Mouse (Mus musculus) limb, embryonic 12.5 days (tissue): ENCODE measurements around the gene Gm45713. TPM values are rescaled to one million over a fixed set of nuclear protein-coding genes. Genes with fewer than 3 reads are reported as not detected.
"Not testable (repeated sequence)": the region's sequence is repeated elsewhere in the genome, so short reads cannot be mapped to it uniquely, and the experiment has no call there.

ENCODE experiments used
- ATAC-seq: fragments of 200-750 bp; cut with Nextera tagmentation; 2 replicates; pipeline ENCODE4 v1.8.0; 2017; ENCODE audit warnings: low read depth, moderate TSS enrichment; ENCODE audit not compliant: insufficient number of reproducible peaks, insufficient read depth, low FRiP score, low TSS enrichment
- H3K27ac ChIP-seq: fragments of 300-500 bp; sonication (generic); 2 replicates; pipeline ENCODE4 v1.5.1; 2016; ENCODE audit warnings: mild to moderate bottlenecking, moderate library complexity
- H3K27me3 ChIP-seq: fragments of 300-500 bp; sonication (generic); 2 replicates; pipeline ENCODE4 v1.6.1; 2016; ENCODE audit warnings: mild to moderate bottlenecking, moderate library complexity
- H3K36me3 ChIP-seq: fragments of 300-500 bp; sonication (generic); 2 replicates; pipeline ENCODE4 v1.6.1; 2016; ENCODE audit warnings: mild to moderate bottlenecking, moderate library complexity
- H3K4me1 ChIP-seq: fragments of 300-500 bp; sonication (generic); replicated peaks from 2 replicates; pipeline ENCODE4 v1.6.1; 2016
- H3K4me2 ChIP-seq: fragments of 300-500 bp; sonication (generic); 2 replicates; pipeline ENCODE4 v1.6.1; 2016; ENCODE audit warnings: mild to moderate bottlenecking, moderate library complexity
- H3K4me3 ChIP-seq: fragments of 300-500 bp; sonication (generic); replicated peaks from 2 replicates; pipeline ENCODE4 v1.5.1; 2016; ENCODE audit warnings: mild to moderate bottlenecking
- H3K9ac ChIP-seq: fragments of 300-500 bp; sonication (generic); replicated peaks from 2 replicates; pipeline ENCODE4 v1.6.1; 2016; ENCODE audit warnings: mild to moderate bottlenecking, moderate library complexity
- H3K9me3 ChIP-seq: fragments of 300-500 bp; sonication (generic); 2 replicates; pipeline ENCODE4 v1.6.1; 2016; ENCODE audit warnings: mild to moderate bottlenecking, moderate library complexity
- WGBS: fragments of 180-500 bp; shearing (Covaris S2); methylation state at CpG from one replicate; pipeline ENCODE4 v1.1.7; 2016; 5-methylcytosine and 5-hydroxymethylcytosine counted together
- polyA plus RNA-seq: library from polyadenylated mRNA; unstranded; fragments of >200 nt; fragmentation: Nextera tagmentation; extraction: Ambion mirVana; gene quantifications from 2 replicates; pipeline ENCODE4 v1.2.1, GENCODE M21; 2016

Gene Gm45713
- polyA plus RNA-seq, 1 experiment from 2014 or later, result not detected

DNA sequence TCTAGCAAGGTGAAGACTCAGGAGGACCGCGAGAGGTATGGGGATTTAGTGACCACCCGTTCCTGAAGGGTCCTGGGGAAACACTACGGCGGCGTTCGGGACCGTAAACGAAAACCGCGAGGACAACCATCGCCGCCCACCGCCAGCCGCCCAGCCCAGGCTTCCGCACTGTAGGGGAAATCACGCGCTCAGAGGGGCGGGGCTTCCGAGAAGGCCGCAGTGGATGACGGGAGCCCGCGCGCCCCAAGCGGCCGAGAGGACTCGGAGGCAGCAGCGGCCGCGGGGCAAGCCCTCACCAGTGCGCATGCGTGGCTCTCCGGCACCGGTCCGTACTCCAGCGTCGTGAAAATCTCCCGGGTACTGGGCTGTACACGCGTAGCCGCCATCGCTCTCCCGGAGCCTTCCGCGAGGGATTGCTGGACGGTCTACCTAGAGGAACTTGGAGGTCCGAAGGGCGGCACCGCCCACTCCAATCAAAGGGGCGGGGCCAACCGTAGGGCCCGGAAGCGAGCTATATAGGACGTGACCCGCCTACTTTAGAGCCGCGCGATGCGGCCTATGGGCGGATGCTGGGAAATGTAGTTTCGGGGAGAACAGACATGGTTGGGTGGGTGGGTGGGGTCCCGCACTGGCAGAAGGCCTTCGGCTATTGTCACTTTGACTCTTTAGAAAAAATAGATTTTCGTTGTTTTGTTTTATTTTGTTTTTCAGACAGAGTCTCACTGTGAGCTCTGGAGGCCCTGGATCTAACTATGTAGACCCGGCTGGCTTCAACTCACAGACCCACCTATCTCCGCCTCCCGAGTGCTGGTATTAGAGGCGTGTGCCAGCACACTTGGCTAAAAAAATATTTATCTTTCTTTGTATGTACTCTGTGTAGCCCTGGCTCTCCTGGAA lies 18.3 kb upstream of the Gm45713 start, which contains the start of the genes Pih1d1 and Aldh16a1:
TSS of gene Pih1d1 (plus strand) at position 208 of the 897 bp plus-strand sequence.
TSS of gene Aldh16a1 (minus strand) at position 489 of the 897 bp plus-strand sequence.
- Histone ChIP-seq H3K4me2 (peak within 1 kb of the TSS; percentile 76), H3K27me3 (no peaks in the 10 kb centered on the region), H3K4me1 (peaks cover 31% of the 10 kb centered on the region), H3K9me3 (no peaks in the 10 kb centered on the region), H3K36me3 (peaks cover 30% of the 10 kb centered on the region), H3K9ac (peak within 1 kb of the TSS; percentile 81), H3K27ac (peak within 1 kb of the TSS; percentile 95), H3K4me3 (peak within 1 kb of the TSS; percentile 64)
- 5% methylated on average over 69 of the region's 69 CpGs for WGBS
- peak; percentile 96 for ATAC-seq

DNA sequence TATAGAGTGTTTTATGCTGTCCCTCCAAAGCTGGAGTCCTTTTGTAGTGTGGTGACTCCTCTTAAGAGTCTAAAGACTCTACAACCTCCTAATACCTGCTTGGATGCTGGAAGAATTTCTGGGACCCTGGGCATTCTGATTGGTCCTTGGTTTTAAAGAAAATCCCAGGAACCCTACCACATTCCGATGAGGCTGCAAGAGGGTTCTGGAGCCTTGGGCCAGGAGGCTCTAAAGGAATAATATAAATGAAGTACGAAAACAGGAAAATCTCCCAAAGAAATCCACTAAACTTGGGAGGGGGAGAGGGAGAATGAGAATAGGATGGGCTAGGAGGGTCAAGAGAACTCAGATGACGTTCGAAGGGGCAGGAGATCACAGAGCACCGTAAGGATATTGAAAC lies 17.6 kb upstream of the Gm45713 start:
- peak overlapping the region; percentile 64 for H3K4me3 ChIP-seq
- no peak for ATAC-seq
- H3K36me3 ChIP-seq, result peaks cover 23% of the 10 kb centered on the region
- H3K27me3 ChIP-seq, result no peaks in the 10 kb centered on the region
- H3K27ac ChIP-seq, result peak overlapping the region; percentile 95
- no peaks in the 10 kb centered on the region for H3K9me3 ChIP-seq
- 4% methylated on average over 5 of the region's 5 CpGs for WGBS
- peaks cover 31% of the 10 kb centered on the region for H3K4me1 ChIP-seq
- H3K4me2 ChIP-seq, result peak overlapping the region; percentile 76
- H3K9ac ChIP-seq, result peak overlapping the region; percentile 81

DNA sequence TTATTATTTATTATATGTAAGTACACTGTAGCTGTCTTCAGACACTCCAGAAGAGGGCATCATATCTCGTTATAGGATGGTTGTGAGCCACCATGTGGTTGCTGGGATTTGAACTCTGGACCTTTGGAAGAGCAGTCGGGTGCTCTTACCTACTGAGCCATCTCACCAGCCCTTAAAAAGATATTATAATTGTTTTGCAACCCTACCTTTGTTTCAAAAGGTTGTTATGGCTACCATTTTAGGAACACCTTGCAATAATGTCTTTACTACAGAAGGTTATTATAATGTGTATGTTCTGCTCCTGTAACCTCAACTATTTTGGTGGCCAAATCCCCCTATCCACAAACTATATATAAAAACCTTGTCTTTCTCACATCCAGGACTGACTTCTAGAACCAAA lies 17.0 kb upstream of the Gm45713 start:
- Histone ChIP-seq H3K36me3 (peaks cover 23% of the 10 kb centered on the region), H3K4me3 (peak overlapping the region; percentile 64; the same call in 1 of the 2 replicates), H3K4me2 (peak overlapping the region; percentile 76), H3K4me1 (peaks cover 31% of the 10 kb centered on the region)
- WGBS, result 95% methylated on average over 2 of the region's 2 CpGs
- not testable (repeated sequence) for H3K9me3 ChIP-seq, H3K9ac ChIP-seq, H3K27ac ChIP-seq, H3K27me3 ChIP-seq, ATAC-seq

DNA sequence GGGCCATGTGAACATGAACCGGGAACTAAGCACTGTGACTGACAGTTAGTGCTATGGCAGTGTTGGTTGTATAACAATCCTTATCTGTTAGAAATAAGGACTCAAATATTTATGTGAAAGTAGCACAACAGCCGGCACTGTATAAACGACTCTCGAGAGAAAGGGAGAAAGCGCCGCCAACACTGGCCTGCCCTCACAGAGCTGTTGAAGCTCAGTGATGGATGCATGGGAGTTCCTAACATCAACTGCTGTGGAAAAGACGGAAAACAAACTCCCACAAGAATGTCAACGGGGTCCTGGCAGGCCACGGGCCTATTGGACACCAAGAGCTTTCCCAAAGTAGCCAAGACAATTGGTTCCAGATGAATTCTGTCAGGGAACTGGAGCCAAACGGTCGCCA lies 15.3 kb upstream of the Gm45713 start:
- 26% methylated on average over 11 of the region's 11 CpGs for WGBS
- H3K27ac ChIP-seq, result 0 out of 2 replicates have a peak overlapping the region, but pooled peaks have one; percentile 62
- H3K4me2 ChIP-seq, result no peak overlapping the region
- H3K9me3 ChIP-seq, result no peaks in the 10 kb centered on the region
- H3K4me1 ChIP-seq, result peaks cover 31% of the 10 kb centered on the region
- H3K9ac ChIP-seq, result 0 out of 2 replicates have a peak overlapping the region, but pooled peaks have one; percentile 34
- H3K27me3 ChIP-seq, result no peaks in the 10 kb centered on the region
- peaks cover 27% of the 10 kb centered on the region for H3K36me3 ChIP-seq
- no peak overlapping the region for H3K4me3 ChIP-seq
- no peak for ATAC-seq

DNA sequence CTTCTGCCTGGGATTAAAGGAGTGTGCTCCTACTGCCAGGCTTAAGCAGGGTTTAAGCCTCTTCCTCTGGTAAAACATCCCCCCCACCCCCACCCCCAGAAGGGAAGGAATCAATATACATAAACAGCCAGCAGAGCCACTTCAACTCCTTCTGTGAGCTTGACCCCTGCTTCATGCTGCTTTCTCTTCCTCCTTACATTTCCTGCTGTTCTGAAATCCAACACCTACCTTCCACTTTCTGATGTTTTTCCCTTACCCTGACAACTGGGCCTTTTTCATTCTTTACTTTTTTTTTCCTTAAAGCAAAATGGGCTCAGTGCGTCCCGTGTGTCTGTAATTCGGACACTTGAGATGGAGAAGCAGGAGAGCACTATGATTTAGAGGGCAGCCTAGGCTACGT lies 14.3 kb upstream of the Gm45713 start:
- no peaks in the 10 kb centered on the region for H3K27me3 ChIP-seq
- peak overlapping the region; percentile 62 for H3K27ac ChIP-seq
- H3K4me3 ChIP-seq, result no peak overlapping the region
- peak overlapping the region; percentile 38; the same call in 1 of the 2 replicates for H3K9ac ChIP-seq
- peaks cover 27% of the 10 kb centered on the region for H3K4me1 ChIP-seq
- WGBS, result 45% methylated on average over 4 of the region's 4 CpGs
- no peak for ATAC-seq
- H3K36me3 ChIP-seq, result peaks cover 33% of the 10 kb centered on the region
- H3K9me3 ChIP-seq, result no peaks in the 10 kb centered on the region
- no peak overlapping the region for H3K4me2 ChIP-seq

DNA sequence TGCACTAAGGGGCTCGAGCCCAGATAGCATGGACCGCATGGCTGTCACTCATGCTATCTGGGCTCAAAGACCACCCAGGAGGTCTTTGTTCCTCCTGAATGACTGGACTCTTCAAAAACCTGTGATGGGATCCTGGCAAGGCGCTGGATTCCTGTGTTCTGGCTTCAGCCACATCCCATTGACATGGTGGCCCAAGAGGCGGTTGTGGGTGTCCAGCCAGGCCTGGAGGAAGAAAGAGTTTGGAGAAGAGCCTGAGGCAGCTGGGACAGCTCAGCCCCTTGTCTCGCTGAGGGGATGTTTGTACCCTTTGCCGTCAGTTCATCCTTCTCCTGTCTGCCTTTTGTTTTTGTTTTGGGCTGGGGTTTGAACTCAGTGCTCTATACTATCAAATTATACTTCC lies 13.5 kb upstream of the Gm45713 start:
- Histone ChIP-seq H3K9ac (no peak overlapping the region), H3K4me3 (no peak overlapping the region), H3K36me3 (peaks cover 41% of the 10 kb centered on the region), H3K4me1 (peaks cover 20% of the 10 kb centered on the region), H3K27ac (no peak overlapping the region), H3K27me3 (no peaks in the 10 kb centered on the region), H3K4me2 (no peak overlapping the region), H3K9me3 (no peaks in the 10 kb centered on the region)
- ATAC-seq, result no peak
- WGBS, result 73% methylated on average over 6 of the region's 6 CpGs

DNA sequence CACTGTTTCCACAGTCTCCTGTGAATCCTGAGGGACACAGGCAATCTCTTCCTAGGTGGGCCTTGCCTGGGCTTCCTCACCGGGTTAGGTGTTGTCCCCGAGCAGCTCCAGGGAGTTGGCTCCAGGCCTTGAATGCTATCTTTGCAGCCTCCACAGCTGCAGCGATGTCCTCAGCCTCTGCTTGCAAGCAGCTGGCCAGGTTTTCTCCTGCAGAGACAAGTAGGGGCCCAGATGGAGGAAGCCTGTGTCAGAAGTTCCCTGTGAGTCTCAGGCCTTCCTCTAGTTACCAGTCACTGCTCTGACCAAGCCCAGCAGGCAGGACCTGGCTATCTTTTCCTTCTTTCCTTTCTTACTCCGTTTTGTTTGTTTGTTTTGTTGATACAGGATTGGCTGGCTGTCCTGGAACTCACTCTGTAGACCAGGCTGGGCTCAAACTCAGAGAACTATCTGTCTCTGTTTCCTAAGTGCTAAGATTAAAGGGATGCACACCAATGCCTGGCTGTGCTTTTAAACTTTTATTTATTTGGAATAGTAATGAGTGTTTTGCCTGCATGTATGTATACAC lies 12.6 kb upstream of the Gm45713 start:
- H3K4me1 ChIP-seq, result peaks cover 19% of the 10 kb centered on the region
- H3K4me2 ChIP-seq, result no peak overlapping the region
- H3K4me3 ChIP-seq, result no peak overlapping the region
- no peaks in the 10 kb centered on the region for H3K9me3 ChIP-seq
- H3K27me3 ChIP-seq, result no peaks in the 10 kb centered on the region
- ATAC-seq, result no peak
- no peak overlapping the region for H3K9ac ChIP-seq
- peaks cover 50% of the 10 kb centered on the region for H3K36me3 ChIP-seq
- 68% methylated on average over 4 of the region's 4 CpGs for WGBS
- H3K27ac ChIP-seq, result no peak overlapping the region

DNA sequence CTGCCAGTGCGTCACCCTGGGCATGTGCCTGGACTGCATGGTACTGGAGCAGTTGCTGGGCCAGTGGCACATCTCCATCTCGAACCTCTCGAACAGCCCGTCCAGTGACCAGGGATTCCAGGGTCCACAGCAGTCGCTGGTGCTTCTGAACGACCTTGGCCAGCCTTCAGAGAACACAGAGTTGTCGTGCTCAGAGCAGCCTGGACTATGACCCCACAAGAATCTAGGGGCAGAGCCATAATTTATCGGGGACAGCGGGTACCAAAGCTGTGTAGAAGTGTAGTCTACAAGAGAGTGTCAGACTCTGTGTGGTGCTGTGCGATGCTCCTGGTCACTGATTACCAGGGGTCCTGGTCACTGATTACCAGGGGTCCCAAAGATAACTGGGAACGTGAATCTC lies 11.9 kb upstream of the Gm45713 start:
- Histone ChIP-seq H3K36me3 (peaks cover 57% of the 10 kb centered on the region), H3K4me2 (no peak overlapping the region), H3K4me1 (peaks cover 15% of the 10 kb centered on the region), H3K27ac (no peak overlapping the region), H3K9ac (no peak overlapping the region), H3K4me3 (no peak overlapping the region), H3K9me3 (no peaks in the 10 kb centered on the region), H3K27me3 (no peaks in the 10 kb centered on the region)
- WGBS, result 91% methylated on average over 11 of the region's 11 CpGs
- ATAC-seq, result no peak

DNA sequence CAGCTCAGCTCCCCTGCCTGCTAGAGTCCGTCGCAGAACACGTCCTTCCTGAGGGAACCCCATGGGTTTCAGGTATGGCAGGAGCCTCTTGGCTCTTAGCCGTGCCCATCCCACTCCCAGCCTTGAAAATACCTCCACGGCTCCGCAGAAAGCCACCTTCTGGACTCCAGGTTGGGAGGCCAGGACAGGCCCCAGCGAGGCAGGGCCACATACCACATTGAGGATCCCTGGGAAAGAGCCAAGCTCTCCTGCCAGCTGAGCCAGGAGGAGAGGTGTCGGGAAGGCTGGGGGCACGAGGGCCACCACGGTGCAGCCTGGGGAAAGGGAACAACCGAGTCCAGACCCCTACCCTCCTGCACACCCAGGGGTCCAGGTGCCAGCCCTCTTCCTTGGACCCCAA lies 11.2 kb upstream of the Gm45713 start:
- peaks cover 63% of the 10 kb centered on the region for H3K36me3 ChIP-seq
- no peak overlapping the region for H3K4me3 ChIP-seq
- H3K27ac ChIP-seq, result no peak overlapping the region
- no peak overlapping the region for H3K9ac ChIP-seq
- peaks cover 15% of the 10 kb centered on the region for H3K4me1 ChIP-seq
- 88% methylated on average over 11 of the region's 11 CpGs for WGBS
- no peaks in the 10 kb centered on the region for H3K27me3 ChIP-seq
- no peaks in the 10 kb centered on the region for H3K9me3 ChIP-seq
- no peak overlapping the region for H3K4me2 ChIP-seq
- ATAC-seq, result no peak

DNA sequence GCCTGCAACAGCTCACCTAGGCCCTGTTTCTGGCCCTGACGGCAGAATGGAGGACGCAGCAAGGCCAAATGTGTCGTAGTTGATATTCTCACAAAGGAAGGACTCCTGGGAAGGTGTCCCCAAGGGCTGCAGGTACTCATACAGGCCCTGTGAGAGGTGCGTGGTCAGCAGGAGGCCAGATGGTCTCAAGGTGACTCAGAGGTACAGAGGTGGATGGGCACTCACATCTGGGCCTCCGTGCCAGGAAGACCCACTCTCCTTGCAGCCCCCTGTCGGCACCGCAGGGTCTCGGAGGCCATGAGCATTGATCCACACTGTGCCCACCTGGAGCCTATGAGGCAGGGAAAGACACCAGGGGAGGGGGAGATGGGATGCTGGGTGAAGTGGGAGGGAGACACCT lies 9.4 kb upstream of the Gm45713 start:
- peaks cover 74% of the 10 kb centered on the region for H3K36me3 ChIP-seq
- H3K4me2 ChIP-seq, result no peak overlapping the region
- H3K4me1 ChIP-seq, result peaks cover 5% of the 10 kb centered on the region
- ATAC-seq, result no peak
- H3K27ac ChIP-seq, result no peak overlapping the region
- H3K27me3 ChIP-seq, result no peaks in the 10 kb centered on the region
- WGBS, result 95% methylated on average over 8 of the region's 8 CpGs
- H3K9me3 ChIP-seq, result no peaks in the 10 kb centered on the region
- no peak overlapping the region for H3K4me3 ChIP-seq
- H3K9ac ChIP-seq, result no peak overlapping the region

DNA sequence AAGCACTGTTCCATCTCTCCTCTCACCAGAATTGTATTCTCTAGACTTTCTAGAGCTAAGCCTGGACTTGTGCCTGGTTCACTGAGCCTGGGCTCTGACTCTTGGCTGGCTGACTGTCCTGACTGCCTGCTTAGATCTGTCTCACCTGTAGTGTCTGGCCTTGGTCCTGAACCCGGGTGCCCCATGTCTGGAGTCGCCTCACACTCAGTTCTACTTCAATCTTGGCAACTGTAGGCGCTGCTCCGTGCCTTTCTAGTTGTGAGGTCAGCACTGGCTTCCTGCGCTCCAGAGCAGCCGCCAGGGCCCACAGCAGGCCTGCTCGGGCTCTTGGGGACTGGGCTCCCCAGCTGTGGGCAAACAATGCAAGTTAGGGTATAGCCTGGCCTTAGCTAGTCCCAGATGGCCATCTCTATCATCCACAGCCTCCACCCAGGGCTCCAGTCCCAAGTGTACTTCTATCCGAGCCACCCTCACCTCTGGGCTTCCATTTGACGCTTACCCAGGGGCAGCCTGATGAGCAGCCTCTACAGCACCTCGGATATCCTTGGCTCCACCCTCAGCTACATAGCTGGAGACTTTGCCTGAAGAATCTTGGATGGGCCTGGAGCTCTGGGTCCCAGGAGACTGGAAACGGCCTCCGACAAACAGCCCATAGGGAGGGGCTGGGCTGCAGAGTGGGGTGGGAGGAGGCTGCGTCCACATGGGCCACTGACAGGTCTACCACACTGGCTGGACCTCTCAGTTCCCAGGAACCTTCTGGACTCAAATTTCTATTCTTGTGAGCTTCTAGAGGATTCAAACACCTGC lies 8.5 kb upstream of the Gm45713 start:
- Histone ChIP-seq H3K4me2 (no peak overlapping the region), H3K36me3 (peaks cover 74% of the 10 kb centered on the region), H3K4me1 (no peaks in the 10 kb centered on the region), H3K27ac (no peak overlapping the region), H3K9ac (peak overlapping the region; percentile 5; the same call in 1 of the 2 replicates), H3K4me3 (no peak overlapping the region), H3K9me3 (no peaks in the 10 kb centered on the region), H3K27me3 (no peaks in the 10 kb centered on the region)
- ATAC-seq, result no peak
- 90% methylated on average over 13 of the region's 13 CpGs for WGBS
